Mouse (Mus musculus): Measurements from ENCODE around the gene Itgb1bp1.

The Itgb1bp1 gene

DNA sequence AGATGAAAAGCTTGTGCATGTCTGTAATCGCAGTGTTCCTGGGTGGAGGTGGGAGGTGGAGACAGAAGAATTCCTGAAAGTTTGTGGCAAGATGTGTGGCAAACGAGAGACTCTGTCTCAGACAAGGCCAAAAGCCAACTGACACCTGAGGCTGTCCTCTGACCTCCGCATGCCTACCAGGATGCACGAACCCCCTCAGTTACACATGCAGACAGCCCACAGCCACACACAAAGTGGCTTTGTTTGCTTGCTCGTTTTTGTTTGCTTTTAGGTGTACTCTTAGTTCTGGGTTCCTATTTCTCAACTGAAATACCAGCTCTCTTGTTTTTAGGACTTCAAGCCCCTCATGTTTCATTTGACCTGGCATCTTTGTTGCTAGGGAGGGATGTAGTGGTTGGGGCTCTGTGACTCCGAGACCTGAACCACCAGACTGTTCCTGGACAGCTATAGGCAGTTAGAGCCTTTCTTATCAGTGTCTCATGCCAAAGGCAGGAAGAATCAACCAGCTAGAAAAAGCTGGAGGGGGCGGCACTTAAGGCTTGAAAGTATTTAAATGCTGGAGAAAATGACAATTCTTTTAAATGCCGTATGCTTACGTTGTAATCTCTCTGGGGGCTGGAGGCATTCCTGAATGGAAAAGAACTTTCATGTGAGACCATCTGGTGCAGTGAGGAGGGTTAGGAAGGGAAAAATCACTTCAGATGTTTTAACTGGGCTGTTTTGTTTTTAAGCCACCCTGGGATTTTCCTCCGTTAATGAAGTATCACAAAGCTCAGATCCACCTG is 84.4 kb downstream of the Itgb1bp1 start:
- no peak for DNase-seq (ENCODE audit: low read depth, low spot score)

DNA sequence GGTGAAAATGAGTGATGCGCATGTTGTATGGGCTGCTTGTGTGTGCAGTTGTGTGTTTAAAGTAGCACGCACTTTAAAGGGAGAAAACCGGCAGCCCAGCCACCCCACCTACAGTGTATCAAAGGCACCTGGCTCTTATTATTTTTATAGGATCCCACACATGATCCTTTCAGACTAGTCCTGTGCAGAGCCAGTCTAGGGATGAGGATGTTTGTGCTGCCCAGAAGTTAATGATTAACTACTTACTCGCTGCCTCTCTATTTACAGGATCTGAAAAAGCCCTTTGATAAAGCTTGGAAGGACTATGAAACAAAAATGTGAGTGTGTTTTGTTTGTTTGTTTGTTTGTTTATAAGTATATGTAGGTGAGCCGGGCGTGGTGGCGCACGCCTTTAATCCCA is 85.5 kb downstream of the Itgb1bp1 start:
- no peak for DNase-seq (ENCODE audit: low read depth, low spot score)

DNA sequence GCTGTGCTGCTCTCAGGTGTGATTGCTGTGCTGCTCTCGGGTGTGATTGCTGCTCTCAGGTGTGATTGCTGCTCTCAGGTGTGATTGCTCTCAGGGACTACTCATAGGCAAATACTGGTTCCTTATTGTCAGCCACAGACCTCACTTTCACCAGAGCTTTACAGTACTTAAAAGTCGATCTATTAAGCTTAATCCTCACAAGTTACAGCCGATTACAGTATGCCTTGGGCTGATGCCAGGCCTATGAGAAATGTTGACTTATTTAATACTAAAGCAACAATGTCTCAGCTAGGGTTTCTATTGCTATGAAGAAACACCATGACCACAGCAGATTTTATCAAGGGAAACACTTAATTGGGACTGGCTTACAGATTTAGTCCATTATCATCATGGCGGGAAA is 89.7 kb downstream of the Itgb1bp1 start:
- no peak for DNase-seq (ENCODE audit: low read depth, low spot score)

DNA sequence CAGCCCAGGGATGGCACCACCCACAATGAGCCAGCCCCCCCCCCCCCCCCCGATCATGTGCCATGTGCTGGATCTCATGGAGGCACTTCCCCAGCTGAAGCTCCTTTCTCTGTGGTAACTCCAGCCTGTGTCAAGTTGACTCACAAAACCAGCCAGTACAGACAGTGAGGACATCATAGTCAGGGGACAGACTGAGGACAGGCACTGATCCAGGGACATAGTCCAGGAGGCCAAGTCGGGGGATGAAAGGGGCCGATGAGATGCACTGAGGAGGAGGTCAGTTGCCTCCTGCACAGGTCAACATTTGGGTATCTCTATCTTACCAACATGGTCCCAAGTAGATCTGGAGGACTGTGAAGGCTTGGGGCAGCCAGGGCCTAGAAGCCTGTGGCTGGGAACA is 90.6 kb downstream of the Itgb1bp1 start:
- DNase-seq (ENCODE audit: low read depth, low spot score): no peak

DNA sequence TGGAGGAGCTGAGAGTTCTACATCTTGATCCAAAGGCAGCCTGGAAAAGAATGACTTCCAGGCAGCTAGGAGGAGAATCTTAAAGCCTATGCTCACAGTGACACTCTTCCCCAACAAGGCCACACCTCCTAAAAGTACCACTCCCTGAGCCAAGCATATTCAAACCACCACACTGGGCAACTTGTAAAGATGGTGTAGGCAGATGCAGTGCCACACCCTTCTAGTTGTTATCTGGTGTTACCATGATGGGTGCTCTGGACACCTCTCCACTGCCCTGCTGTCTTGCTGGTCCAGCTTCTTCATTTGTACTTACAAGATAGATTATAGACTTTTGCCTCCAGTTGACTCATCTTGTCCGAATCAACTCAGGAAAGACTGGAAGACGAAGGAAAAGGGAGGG is 94.5 kb downstream of the Itgb1bp1 start:
- DNase-seq (ENCODE audit: low read depth, low spot score): no peak
